Mouse (Mus musculus) neutrophil, adult 65 days (primary cell): ENCODE results near the gene Zfp879. TPM values are rescaled to one million over a fixed set of nuclear protein-coding genes. Genes with fewer than 3 reads are reported as not detected.

Experiments
- total RNA-seq: library from RNA; stranded (reverse); gene quantifications from 2 replicates; pipeline ENCODE4 v1.2.4, GENCODE M21; 2023

Gene Zfp879
- total RNA-seq, result not detected in 2 replicates

GRCm38 (mm10) chr11:50841023-50841735 lies at the start of gene Zfp879:
Zfp879 (minus strand) TSS chr11:50841552.

GRCm38 (mm10) chr11:50887390-50888128 lies 46.2 kb upstream of the Zfp879 start, which contains the start of gene Zfp454:
Zfp454 (minus strand) TSS chr11:50887651.

GRCm38 (mm10) chr11:50850177-50850735 lies 8.9 kb upstream of the Zfp879 start, which contains the start of gene Grm6:
Grm6 (plus strand) TSS chr11:50850685.

GRCm38 (mm10) chr11:50827010-50827953 lies 14.1 kb downstream of the Zfp879 start, which contains the start of gene Zfp354c:
Zfp354c (minus strand) TSS chr11:50827724.

Other genes with a start within 250 kb of the Zfp879 start
- gene Adamts2, start 239.5 kb downstream of the Zfp879 start, total RNA-seq, result 0.98 and 1.7 TPM in 2 replicates
- gene Zfp354c, start 13.8 kb downstream of the Zfp879 start, total RNA-seq, result 0.14 and 0.28 TPM in 2 replicates
- 0.20 and 0.54 TPM in 2 replicates for gene Grm6, start 9.1 kb upstream of the Zfp879 start, total RNA-seq
- not detected in 2 replicates for gene Zfp454, start 46.1 kb upstream of the Zfp879 start, total RNA-seq
- gene Zfp2, start 74.6 kb upstream of the Zfp879 start, total RNA-seq, result 0.16 TPM in 1 of 2 replicates, not detected in the other
- not detected in 2 replicates for gene Zfp354b, start 90.1 kb upstream of the Zfp879 start, total RNA-seq
- gene 4933414I15Rik, start 102.2 kb upstream of the Zfp879 start, total RNA-seq, result not detected in 2 replicates
- not detected in 2 replicates for gene Prop1, start 112.2 kb upstream of the Zfp879 start, total RNA-seq
- not detected in 2 replicates for gene Olfr1378, start 125.0 kb upstream of the Zfp879 start, total RNA-seq
- not detected in 2 replicates for gene Olfr1377, start 140.4 kb upstream of the Zfp879 start, total RNA-seq
- gene Olfr51, start 162.0 kb upstream of the Zfp879 start, total RNA-seq, result not detected in 2 replicates
- gene Olfr54, start 172.7 kb upstream of the Zfp879 start, total RNA-seq, result not detected in 2 replicates
- not detected in 2 replicates for gene Olfr1375, start 206.6 kb upstream of the Zfp879 start, total RNA-seq
- gene Zfp354a, start 217.7 kb upstream of the Zfp879 start, total RNA-seq, result not detected in 2 replicates